Mouse (Mus musculus): ENCODE data around the gene Adck1.
"Not testable (repeated sequence)": the region's sequence is repeated elsewhere in the genome, so short reads cannot be mapped to it uniquely, and the experiment has no call there.

DNA sequence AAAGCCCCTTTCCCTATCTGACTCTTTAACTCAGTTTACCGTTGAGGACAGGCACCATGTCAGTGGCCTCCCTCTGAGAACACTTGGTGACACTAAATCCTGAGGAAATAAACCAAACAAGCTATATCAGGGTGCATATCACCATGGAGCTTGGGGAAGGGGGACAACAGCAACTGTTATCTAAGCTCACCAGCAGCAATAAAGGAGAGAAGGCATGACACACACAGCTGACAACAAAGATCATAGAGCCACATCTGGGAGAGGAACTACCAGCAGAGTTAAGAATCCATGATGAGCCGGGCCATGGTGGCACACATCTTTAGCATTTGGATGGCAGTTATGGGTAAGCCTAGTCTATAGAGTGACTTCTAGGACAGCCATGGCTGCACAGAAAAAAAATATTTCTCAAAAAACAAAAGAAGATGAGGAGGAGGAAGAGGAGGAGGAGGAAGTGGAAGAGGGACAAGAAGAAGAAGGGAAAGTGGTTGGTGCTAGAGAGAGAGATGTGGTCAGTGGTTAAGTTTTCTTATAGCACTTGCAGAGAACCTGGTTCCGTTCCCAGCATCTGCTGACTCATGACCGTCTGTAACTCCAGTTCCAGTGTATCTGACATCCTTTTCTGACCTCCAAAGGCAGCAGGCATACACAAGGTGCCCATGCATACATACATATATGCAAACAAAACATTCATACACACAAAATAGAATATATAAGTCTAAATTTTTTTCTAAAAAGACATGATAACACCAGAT, 23.5 kb upstream of the Adck1 start:
- not testable (repeated sequence) for TF ChIP-seq CTCF, POLR2A (IDR thresholded peaks at IDR 0.05; ENCODE audit: extremely low read depth, insufficient read depth, low read length)
